Mouse (Mus musculus) brain, adult 10 weeks (tissue): ENCODE measurements around the gene Pgap3. TPM values are rescaled to one million over a fixed set of nuclear protein-coding genes. Genes with fewer than 3 reads are reported as not detected.

Experiments
- polyA plus RNA-seq: library from polyadenylated mRNA; stranded (reverse); fragments of 350-450 nt; fragmentation: Illumina TruSeq; extraction: RNeasy Lipid Tissue Mini Kit (QIAGEN cat#74804); gene quantifications from one replicate; pipeline ENCODE4 v1.2.3, GENCODE M21; 2015; ENCODE audit warnings: low read depth, low replicate concordance

The Pgap3 gene
- 9.8 TPM for polyA plus RNA-seq

DNA sequence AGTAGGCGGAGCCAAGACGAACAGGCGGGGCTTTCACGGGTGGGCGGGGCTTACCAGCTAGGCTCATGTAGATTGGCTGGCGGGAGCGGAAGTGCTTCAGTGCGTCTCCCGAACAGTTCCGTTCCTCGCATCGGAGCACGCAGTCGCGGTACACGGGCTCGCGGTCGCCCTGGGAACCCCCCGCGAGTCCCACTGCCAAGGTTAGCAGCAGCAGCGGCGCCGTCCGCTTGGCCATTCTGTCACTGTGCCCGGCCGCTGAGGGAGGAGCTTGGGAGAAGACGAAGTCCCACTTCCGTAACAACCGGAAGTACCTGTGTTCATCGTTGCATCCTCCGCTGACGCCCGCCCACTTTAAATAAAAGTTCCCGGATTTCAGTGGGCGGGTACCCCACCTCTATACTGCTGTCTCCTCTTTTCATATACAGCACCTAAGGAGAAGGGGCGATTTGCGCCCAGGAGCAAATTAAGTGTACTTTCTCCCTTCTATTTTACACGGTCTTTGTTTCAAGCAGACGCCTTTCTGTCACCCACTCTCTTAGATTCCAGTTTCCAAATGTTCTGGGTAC, at the start of gene Pgap3:
Gene Pgap3 (minus strand): TSS at position 330 of the 566 bp plus-strand sequence.

DNA sequence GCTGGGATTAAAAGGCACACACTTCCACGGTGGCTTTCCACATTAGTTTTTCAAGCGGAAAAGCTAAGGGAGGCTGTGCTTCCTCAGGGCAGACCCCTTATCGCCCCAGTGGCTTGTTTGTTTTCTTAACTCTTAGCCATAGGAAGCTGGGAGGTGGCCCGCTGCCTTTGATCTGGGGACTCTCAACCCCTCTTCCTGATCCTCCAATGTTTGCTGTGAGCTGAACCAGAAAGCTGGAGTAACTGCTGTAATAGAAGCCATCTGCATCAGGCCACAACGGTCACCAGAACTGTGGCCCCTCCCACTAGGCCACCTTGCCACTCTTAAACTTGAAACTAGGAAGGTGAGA, 45.9 kb upstream of the Pgap3 start, which contains the start of gene Grb7:
Gene Grb7 (plus strand): TSS at position 182 of the 349 bp plus-strand sequence.

DNA sequence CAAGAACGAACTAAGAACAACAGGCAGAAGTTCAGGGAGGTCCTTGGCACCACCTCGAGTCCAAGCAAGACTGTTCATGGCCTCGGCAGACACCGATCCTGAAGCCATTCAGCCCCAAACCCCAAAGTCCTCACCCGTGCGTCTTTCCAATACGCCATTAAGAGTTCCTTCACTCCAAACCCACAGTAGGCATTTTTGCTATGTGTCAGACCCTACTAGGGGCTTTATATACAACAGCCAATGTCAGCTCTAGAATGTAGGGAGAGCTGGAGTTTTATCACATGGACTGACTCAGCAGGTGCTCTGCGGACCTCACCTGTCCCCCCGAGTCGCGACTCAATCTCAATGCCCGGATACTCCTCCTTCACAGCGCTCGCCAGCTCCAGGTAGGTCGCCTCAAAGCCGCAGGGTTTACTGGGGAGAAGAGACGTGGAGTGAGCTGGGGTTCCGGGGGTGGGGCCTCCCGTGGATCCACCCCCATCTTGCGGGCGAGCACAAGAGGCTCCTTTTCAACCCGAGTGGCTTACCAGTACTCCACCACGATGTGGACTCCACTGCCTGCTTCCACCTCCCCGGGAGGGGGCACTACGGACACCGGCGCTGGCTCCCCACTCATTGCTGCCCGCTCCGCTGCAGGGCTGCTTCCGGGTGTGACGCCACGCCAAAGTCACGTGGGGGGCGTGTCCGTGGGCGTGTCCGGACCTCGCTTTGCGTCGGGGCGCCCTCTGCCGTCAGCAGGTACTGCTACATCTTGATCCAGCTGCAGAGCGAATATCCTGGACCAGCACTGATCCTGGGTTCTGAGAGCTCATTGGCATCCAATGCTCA, 38.3 kb upstream of the Pgap3 start, which contains the start of gene Mien1:
Gene Mien1 (minus strand): TSS at position 661 of the 828 bp plus-strand sequence.

DNA sequence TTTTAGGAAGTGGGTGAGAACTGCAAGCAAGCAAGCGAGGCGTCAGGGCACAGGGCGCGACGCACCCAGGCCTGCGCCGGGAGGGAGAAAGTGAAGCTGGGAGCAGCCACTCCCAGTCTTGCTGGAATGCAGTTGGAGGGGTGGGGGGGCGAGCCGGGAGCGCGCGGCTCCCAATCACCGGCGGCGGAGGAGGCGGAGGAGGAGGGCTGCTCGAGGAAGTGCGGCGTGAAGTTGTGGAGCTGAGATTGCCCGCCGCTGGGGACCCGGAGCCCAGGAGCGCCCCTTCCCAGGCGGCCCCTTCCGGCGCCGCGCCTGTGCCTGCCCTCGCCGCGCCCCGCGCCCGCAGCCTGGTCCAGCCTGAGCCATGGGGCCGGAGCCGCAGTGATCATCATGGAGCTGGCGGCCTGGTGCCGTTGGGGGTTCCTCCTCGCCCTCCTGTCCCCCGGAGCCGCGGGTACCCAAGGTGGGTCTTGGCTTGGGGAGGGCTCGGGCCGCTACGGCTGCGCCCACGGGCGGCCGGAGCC, 12.0 kb upstream of the Pgap3 start, which contains the start of gene Erbb2:
Gene Erbb2 (plus strand): TSS at position 198 of the 524 bp plus-strand sequence.

DNA sequence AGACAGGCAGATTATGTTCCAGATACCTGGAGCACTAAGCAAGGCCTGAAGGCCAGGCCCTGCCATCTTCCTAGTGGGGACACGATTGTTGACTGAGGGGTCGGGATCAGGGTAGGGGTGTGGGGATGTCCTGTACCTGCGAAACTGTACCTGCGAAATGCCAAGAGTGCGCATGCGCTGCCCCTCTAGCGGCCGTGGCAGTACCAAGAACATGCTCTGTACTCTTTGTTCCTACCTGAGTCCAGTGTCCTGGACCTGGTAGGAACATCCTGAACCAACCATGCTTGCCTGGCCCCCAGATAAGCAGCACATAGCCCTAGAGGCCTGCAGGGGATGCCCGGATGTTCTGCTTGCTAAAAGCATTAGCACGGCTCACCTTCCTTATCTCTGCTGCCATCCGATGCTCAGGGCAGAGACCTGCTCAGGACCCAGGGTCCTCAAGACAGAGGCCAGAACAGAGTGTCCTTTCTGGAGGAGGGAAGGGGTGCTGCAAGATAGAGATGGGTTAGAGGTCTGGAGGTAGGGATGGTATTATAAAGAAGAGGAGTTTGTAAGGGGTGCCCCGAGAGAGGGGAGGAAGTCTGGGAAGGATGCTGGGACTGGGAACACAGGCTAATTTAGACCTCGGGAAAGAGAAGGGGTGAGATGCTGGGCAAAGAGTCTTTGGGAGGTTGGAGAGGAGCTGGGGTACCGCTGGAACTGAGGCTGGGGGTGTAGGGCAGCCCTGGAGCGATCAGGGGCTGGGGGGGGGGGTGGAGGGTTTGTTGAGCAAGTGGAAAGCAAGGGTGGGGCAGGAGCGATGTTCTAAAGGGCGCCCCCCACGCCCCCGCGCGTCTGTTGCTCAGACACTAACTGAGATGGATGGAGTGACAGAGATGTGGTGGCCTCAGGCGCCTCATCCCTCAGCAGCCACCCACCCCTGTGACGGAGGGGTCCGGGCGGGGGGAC, 14.4 kb downstream of the Pgap3 start, which contains the start of gene Pnmt:
Gene Pnmt (plus strand): TSS at position 813 of the 948 bp plus-strand sequence.

DNA sequence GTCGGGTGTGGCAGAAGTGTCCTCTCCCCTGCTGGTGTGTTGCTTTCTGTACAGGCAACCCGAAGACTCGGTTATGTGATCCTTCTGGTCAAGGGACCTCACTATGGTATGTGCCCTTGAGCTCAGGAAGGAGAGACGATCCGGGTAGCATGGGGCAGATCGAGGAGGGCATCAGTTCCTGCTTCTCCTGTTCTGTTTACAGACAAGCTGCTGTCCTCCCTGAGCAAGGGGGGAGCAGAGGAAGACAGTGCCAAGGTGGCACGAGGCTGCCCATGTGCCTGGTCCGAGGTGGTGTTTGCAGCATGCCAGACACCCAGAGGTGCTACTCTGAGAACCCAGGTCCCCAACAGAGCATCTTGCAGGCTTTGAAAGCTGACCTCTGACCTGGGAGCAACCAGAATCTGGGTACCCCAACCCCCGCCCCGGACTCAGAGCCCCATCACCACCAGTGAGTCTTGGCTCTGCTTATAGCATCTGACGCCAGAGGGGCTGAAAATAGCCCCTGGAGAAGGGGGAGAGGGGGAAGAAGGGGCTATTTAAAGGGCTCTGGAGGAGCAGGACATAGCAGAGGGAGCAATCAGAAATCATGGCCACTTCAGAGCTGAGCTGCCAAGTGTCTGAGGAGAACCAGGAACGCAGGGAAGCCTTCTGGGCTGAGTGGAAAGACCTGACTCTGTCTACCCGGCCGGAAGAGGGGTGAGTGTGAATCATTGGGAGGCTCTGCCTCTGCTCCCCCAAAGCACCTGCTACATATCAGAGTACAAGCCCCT, 16.8 kb downstream of the Pgap3 start, which contains the start of gene Tcap:
Gene Tcap (plus strand): TSS at position 551 of the 770 bp plus-strand sequence.

DNA sequence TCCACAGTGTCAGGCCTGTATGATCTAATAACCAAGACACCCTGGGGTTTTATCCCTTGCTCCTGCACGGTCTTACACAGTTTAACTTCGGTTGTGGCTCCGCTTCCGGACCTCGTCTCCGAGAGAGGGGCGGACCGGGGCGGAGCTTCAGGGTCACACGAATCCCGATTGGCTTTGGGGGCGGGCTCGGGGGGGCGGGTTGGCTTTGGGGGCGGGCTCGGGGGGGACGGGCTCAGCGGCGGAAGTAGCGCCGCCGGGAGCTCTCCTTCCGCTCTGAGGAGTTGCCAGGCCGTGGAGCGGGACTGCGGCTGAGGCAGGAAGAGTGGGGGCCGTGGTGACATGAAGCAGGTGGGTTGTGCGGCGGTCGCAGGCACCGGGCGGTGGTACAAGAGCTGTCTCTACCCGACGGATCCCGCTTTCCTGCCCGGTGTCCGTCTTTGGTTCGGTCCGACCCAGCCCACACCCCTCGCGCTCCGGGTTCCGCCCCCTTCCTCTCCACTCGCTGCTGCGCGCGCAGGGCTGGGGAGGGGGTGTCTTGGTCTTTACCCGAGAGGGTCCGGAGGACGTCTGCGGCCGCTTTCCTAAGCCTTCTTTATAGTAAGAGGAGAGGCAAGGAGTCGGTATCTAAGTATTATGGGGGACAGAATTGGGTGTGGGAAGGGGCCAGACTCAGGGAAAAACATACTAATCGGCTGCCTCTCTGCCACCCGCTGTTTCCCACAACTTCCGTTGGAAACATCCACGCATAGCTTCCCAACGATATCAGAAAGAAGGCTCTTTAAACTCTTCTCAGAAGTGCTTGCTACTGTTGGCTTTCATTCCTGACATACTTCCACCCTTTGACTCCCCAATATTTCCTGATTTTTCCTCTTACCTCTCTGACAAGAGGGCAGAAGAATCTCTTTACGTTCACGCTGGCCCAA, 41.9 kb downstream of the Pgap3 start, which contains the start of gene Stard3:
Gene Stard3 (plus strand): TSS at position 208 of the 923 bp plus-strand sequence.

DNA sequence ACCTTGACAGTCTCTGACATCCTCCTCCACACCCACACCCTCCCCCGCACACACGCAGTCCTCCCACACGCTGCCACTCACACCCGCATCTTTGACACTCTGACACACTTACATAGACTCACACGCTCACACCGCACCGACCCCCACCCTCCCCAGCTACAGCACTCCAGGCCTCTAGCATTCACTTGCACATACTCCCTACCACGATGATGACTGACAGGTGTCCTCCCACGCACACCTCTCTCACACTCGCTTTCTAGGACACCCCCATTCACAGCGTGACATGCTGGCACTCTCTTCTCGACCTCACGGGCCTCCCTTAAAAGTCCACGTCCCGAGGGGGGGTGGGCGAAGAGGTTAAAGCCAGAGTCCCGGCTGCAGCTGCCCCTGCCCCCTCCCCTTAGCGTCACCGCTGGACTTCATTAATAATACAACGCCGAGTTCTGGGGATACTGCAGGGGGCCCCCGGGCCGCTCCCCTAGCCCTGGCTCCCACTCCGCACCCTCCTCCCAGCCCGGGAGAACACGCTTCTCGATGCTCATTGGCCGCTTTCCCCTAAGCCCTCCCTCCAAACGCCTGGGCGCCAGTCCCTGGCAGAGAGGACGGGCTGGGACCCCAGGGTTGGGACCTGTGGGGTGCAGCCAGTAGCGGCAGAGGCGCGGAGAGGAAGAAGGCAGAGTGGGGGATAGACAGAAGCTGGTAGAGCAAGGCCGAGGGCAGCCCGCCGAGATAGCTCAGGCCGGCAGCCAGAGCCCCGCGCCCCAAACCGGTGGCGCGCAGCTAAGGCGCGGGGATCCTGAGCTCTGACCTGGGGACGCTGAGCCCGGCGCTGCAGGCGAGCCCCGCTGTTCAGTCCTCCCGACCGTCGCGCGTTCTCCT, 52.0 kb downstream of the Pgap3 start, which contains the start of gene Ppp1r1b:
Gene Ppp1r1b (plus strand): TSS at position 322 of the 879 bp plus-strand sequence.

Other genes with a start within 250 kb of the Pgap3 start
- gene Med1, start 207.2 kb downstream of the Pgap3 start, polyA plus RNA-seq, result 21.7 TPM
- 13.0 TPM for gene Cdk12, start 197.4 kb downstream of the Pgap3 start, polyA plus RNA-seq
- gene Neurod2, start 70.8 kb downstream of the Pgap3 start, polyA plus RNA-seq, result 29.6 TPM
- 466 TPM for gene Ppp1r1b, start 52.1 kb downstream of the Pgap3 start, polyA plus RNA-seq
- gene Stard3, start 42.1 kb downstream of the Pgap3 start, polyA plus RNA-seq, result 44.9 TPM
- gene Tcap, start 16.7 kb downstream of the Pgap3 start, polyA plus RNA-seq, result 8.1 TPM
- not detected for gene Pnmt, start 14.0 kb downstream of the Pgap3 start, polyA plus RNA-seq
- 1.3 TPM for gene Erbb2, start 12.0 kb upstream of the Pgap3 start, polyA plus RNA-seq
- 230 TPM for gene Mien1, start 38.5 kb upstream of the Pgap3 start, polyA plus RNA-seq
- 2.9 TPM for gene Grb7, start 45.9 kb upstream of the Pgap3 start, polyA plus RNA-seq
- not detected for gene Ikzf3, start 145.5 kb upstream of the Pgap3 start, polyA plus RNA-seq
- gene Zpbp2, start 150.6 kb upstream of the Pgap3 start, polyA plus RNA-seq, result not detected
- gene Ormdl3, start 186.9 kb upstream of the Pgap3 start, polyA plus RNA-seq, result 59.0 TPM
- not detected for gene Lrrc3c, start 197.8 kb upstream of the Pgap3 start, polyA plus RNA-seq
- gene Gm12355, start 225.2 kb upstream of the Pgap3 start, polyA plus RNA-seq, result not detected
- not detected for gene Gsdma3, start 225.9 kb upstream of the Pgap3 start, polyA plus RNA-seq
- gene Gsdma2, start 246.3 kb upstream of the Pgap3 start, polyA plus RNA-seq, result not detected